Mouse (Mus musculus): ENCODE results near the gene Gm49396.

DNA sequence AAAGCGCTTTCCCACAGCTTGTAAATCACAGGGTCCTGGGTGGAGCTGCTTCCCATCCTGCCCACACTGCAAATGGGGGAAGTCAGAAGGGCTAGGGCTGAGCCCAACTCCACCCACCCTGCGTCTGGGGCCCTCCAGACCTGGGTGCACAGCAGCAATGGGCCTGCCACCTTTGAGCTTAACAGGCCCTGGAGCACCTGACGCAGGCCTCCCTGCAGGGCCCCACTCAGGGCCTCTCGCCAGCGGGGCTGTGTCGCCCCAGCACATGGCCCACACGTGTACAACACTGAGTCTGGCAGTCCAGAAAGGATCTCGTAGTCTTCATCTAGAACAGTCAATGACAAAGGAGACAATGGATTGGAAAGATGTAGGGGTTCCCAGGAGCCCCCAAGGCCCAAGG, 16.8 kb downstream of the Gm49396 start:
- TF ChIP-seq CTCF (IDR thresholded peaks at IDR 0.05) = no peak
- no peak for TF ChIP-seq EP300 (IDR thresholded peaks at IDR 0.05)
